Mouse (Mus musculus): ENCODE measurements around the gene Ttll3. TPM values are rescaled to one million over a fixed set of nuclear protein-coding genes. Genes with fewer than 3 reads are reported as not detected.

Gene Ttll3
- polyA plus RNA-seq, 1 experiment from 2014 or later = 1.4 TPM

DNA sequence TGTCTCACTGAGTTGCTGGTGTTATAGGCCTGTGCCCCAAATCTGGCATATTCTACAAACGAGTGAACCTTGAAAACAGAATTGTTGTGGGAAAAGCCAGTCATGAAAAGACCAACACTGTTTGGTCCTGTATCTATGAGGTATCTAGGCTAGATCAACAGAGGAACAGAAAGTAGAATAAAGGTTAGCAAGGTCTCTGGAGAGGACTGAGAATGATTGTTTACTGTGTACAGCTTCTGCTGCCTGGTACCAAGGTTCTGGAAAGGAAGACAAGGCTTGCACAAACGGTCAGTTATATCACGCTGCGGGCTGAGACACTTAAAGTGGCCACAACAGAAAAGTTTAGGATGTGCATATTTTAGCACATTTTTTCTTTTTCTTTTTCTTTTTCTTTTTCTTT is 37.6 kb downstream of the Ttll3 start:
- 84% methylated on average over 4 of the region's 4 CpGs for WGBS
- no peaks in the 10 kb centered on the region for H3K4me1 ChIP-seq (replicated peaks)

DNA sequence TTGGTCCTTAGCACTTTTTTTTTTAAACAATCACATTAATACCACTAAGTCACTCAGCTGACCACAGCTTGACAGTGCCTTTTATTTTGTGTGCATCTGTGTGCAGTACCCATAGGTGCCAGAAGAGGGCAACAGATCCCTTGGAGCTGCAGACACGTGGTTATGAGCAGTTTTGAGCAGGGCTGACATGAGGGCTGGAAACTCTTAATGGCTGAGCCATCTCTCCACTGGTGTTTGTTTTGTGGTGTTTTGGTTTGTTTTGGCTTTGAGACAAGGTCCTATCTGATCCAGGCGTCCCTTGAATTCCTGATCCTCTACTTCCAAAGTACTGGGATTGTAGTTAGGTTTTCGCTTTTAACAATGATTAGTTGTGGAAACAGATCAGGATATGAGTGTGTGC is 38.3 kb downstream of the Ttll3 start:
- 0 out of 2 replicates have a peak, but pooled peaks cover 2% of the 10 kb centered on the region for H3K4me1 ChIP-seq (replicated peaks)
- no peak for ATAC-seq (replicated peaks; ENCODE audit: insufficient number of reproducible peaks, insufficient read depth, low FRiP score, low read depth)
- H3K4me3 ChIP-seq = no peak overlapping the region
- no peak overlapping the region for H3K4me2 ChIP-seq
- H3K27me3 ChIP-seq = no peaks in the 10 kb centered on the region
- no peak overlapping the region for H3K9ac ChIP-seq
- H3K36me3 ChIP-seq = no peaks in the 10 kb centered on the region
- 56% methylated on average over 3 of the region's 3 CpGs for WGBS
- no peak overlapping the region for H3K27ac ChIP-seq
- no peaks in the 10 kb centered on the region for H3K9me3 ChIP-seq (replicated peaks)

More for the DNA sequence above, 37.6 kb downstream of the Ttll3 start:
- no peak overlapping the region for H3K4me2 ChIP-seq
- no peak for ATAC-seq (replicated peaks; ENCODE audit: insufficient number of reproducible peaks, insufficient read depth, low FRiP score, low read depth)
- no peaks in the 10 kb centered on the region for H3K36me3 ChIP-seq
- no peak overlapping the region for H3K9ac ChIP-seq
- no peak overlapping the region for H3K4me3 ChIP-seq
- H3K27ac ChIP-seq = no peak overlapping the region
- H3K27me3 ChIP-seq = no peaks in the 10 kb centered on the region
- no peaks in the 10 kb centered on the region for H3K9me3 ChIP-seq (replicated peaks)

DNA sequence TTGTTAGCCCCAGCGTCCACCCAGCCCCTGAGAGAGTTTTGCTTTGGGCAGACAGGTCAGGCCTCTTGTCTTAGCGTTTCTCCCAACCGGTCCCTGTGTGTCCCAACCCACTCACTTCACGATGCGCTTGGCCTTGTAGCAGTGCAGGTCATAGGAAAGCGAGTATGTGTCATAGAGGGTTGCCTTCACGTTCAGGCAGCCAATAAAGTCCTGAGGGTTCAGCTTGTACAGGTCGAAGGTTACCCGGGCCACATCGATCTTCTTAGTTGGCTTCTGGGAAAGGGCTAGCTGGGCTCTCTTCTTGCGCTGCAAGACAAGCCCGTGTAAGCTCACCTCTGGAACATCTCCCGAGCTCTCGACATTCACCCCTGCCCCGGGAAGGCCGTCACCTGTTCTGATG is 38.9 kb downstream of the Ttll3 start:
- H3K36me3 ChIP-seq = no peaks in the 10 kb centered on the region
- ATAC-seq (replicated peaks; ENCODE audit: insufficient number of reproducible peaks, insufficient read depth, low FRiP score, low read depth) = no peak
- H3K4me1 ChIP-seq (replicated peaks) = 0 out of 2 replicates have a peak, but pooled peaks cover 2% of the 10 kb centered on the region
- no peak overlapping the region for H3K9ac ChIP-seq
- H3K27me3 ChIP-seq = no peaks in the 10 kb centered on the region
- 88% methylated on average over 16 of the region's 16 CpGs for WGBS
- no peak overlapping the region for H3K4me3 ChIP-seq
- no peak overlapping the region for H3K27ac ChIP-seq
- H3K9me3 ChIP-seq (replicated peaks) = no peaks in the 10 kb centered on the region
- no peak overlapping the region for H3K4me2 ChIP-seq

DNA sequence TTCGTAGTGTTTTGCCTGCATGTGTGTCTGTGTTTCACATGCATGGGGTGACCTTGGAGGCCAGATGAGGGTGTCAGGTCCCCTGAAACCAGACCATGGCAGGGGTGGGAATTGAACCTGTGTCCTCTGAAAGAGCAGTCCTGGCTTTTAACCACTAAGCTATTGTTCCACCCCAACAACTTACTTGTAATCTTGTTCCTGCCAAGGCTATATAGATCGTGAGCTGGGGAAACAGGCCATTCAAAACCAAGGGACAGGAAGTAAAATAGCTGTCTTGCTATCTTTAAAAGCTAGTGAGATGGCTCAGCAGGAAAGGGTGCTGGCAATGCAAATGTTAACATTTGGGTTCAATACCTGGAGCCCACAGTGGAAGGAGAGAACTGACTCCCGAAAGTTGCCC is 40.9 kb downstream of the Ttll3 start:
- Histone ChIP-seq H3K4me1 (replicated peaks) (0 out of 2 replicates have a peak, but pooled peaks cover 2% of the 10 kb centered on the region), H3K4me3 (no peak overlapping the region), H3K9me3 (replicated peaks) (no peaks in the 10 kb centered on the region), H3K4me2 (no peak overlapping the region), H3K36me3 (no peaks in the 10 kb centered on the region), H3K27ac (no peak overlapping the region), H3K9ac (no peak overlapping the region), H3K27me3 (no peaks in the 10 kb centered on the region)
- no peak for ATAC-seq (replicated peaks; ENCODE audit: insufficient number of reproducible peaks, insufficient read depth, low FRiP score, low read depth)
- WGBS = 67% methylated on average over 3 of the region's 3 CpGs

DNA sequence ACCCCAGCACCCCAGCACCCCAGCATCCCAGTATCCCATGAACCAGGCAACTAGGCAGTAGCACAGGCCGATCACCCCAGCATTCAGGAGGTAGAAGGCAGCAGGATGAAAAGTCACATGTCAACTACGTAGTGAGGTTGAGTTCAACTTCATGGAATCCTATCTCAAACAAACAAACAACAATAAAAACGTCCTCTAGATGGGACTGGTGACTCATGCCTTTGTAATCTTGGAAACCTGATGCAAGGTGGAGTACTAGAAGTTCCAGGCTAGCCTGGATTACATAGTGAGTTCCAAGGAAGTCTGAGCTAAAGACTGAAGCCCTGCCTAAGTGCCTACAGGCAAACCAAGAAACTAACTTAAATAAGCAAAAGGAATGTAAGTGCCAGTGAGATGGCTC is 41.8 kb downstream of the Ttll3 start:
- H3K27me3 ChIP-seq = no peaks in the 10 kb centered on the region

DNA sequence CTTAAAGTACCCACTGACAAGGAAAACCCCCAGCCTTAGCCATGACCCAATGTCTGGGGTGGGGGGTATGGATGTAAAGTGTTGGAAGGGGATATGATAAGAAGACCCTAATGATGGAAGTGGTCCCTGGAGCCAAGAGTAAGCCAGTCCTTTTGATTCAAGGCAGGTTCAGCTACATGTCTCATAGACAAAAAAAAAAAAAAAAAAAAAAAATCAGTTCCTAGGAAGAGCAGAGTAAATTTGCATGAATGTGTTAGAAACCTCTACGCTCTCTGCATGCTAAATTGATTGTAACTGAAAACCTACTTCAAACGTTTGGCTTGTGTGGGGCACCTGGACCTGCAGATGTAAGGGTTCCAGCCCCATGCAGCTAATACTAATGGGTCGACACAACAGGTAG is 42.7 kb downstream of the Ttll3 start:
- no peaks in the 10 kb centered on the region for H3K9me3 ChIP-seq (replicated peaks)
- 0 out of 2 replicates have a peak, but pooled peaks cover 2% of the 10 kb centered on the region for H3K4me1 ChIP-seq (replicated peaks)
- H3K4me3 ChIP-seq = no peak overlapping the region
- no peak overlapping the region for H3K4me2 ChIP-seq
- no peaks in the 10 kb centered on the region for H3K36me3 ChIP-seq
- no peak overlapping the region for H3K9ac ChIP-seq
- no peak overlapping the region for H3K27ac ChIP-seq
- 58% methylated on average over 3 of the region's 3 CpGs for WGBS
- ATAC-seq (replicated peaks; ENCODE audit: insufficient number of reproducible peaks, insufficient read depth, low FRiP score, low read depth) = no peak
- no peaks in the 10 kb centered on the region for H3K27me3 ChIP-seq

More for the DNA sequence above, 41.8 kb downstream of the Ttll3 start:
- no peak overlapping the region for H3K4me3 ChIP-seq
- no peak for ATAC-seq (replicated peaks; ENCODE audit: insufficient number of reproducible peaks, insufficient read depth, low FRiP score, low read depth)
- no peak overlapping the region for H3K4me2 ChIP-seq
- H3K36me3 ChIP-seq = no peaks in the 10 kb centered on the region
- H3K9ac ChIP-seq = no peak overlapping the region
- WGBS = 59% methylated on average over 3 of the region's 3 CpGs
- 0 out of 2 replicates have a peak, but pooled peaks cover 2% of the 10 kb centered on the region for H3K4me1 ChIP-seq (replicated peaks)
- no peak overlapping the region for H3K27ac ChIP-seq
- no peaks in the 10 kb centered on the region for H3K9me3 ChIP-seq (replicated peaks)

DNA sequence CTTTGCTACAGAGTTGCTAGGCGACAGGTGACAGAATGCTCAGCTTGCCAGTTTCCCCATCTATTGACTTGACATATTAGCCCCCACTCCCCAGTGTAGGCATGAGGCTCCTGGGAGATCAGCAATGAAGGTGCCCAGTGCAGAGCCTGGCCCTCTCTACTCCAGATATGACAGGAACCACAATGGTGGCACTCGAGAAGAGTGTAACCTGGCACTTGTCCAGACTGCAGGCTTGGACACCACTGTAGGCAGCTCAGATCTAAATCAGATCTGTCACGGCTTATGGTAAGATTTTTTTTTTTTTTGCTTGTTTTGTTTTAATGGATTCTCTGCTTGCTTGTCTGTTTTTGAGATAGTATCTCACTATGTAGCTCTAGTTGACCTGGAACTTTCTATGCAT is 44.6 kb downstream of the Ttll3 start:
- Histone ChIP-seq H3K4me3 (no peak overlapping the region), H3K27me3 (no peaks in the 10 kb centered on the region), H3K27ac (no peak overlapping the region), H3K9me3 (replicated peaks) (no peaks in the 10 kb centered on the region), H3K36me3 (no peaks in the 10 kb centered on the region), H3K4me2 (no peak overlapping the region), H3K4me1 (replicated peaks) (0 out of 2 replicates have a peak, but pooled peaks cover 2% of the 10 kb centered on the region), H3K9ac (no peak overlapping the region)
- ATAC-seq (replicated peaks; ENCODE audit: insufficient number of reproducible peaks, insufficient read depth, low FRiP score, low read depth) = no peak
- 61% methylated on average over 3 of the region's 3 CpGs for WGBS

DNA sequence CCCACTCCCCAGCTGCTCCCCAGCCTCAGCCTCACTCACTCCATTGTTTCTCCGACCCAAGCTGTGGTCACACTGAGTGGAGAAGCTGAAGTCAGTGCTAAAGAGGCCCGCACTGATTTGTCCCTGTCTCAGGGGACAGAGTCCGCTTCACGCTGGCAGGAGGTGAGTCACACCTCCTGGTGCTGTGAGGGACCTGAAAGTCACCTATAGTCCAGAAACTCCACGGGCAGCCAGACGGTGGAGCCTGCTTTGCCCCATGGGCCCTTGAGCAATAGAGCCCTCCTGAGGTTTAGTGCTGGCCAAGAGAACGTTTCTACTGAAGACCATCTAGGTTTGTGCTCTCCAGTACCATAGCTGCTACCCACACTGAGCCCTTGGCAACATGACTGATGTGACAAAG is 45.6 kb downstream of the Ttll3 start:
- Histone ChIP-seq H3K4me3 (no peak overlapping the region), H3K9ac (no peak overlapping the region), H3K9me3 (replicated peaks) (no peaks in the 10 kb centered on the region), H3K4me2 (no peak overlapping the region), H3K36me3 (no peaks in the 10 kb centered on the region), H3K4me1 (replicated peaks) (0 out of 2 replicates have a peak, but pooled peaks cover 2% of the 10 kb centered on the region), H3K27me3 (no peaks in the 10 kb centered on the region), H3K27ac (no peak overlapping the region)
- ATAC-seq (replicated peaks; ENCODE audit: insufficient number of reproducible peaks, insufficient read depth, low FRiP score, low read depth) = no peak
- WGBS = 66% methylated on average over 7 of the region's 7 CpGs

DNA sequence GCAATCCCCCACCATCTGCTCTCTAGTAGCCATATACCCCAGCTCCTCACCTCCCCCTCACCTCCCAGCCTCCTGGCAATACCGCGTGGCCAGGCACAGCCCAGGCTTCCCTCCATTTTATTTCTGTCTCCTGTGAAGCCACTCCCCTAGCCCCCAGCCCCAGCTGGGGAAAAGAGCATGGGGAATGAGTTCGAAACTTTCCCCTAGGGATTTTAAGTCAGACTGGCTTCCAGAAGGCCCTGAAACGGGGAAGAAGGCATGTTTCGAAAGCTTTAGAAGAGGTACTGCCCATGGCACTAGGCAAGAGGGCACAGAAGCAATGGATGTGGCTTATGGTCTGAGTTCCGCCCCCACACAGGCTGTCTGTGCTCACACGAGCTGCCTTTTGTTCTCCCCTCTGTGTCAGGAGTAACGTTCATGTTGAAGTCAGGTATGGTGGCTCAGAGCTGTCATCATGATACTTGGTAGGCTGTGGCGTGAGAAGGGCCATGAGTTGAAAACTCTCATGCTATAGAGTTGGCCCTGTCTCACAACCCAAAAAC is 46.7 kb downstream of the Ttll3 start, which contains the start of gene Cidec:
Cidec (minus strand) TSS at position 97 of the 542 bp plus-strand sequence.
- Histone ChIP-seq H3K36me3 (no peaks in the 10 kb centered on the region), H3K27ac (no peak within 1 kb of the TSS), H3K4me3 (no peak within 1 kb of the TSS), H3K9me3 (replicated peaks) (no peaks in the 10 kb centered on the region), H3K27me3 (no peaks in the 10 kb centered on the region), H3K4me2 (no peak within 1 kb of the TSS), H3K4me1 (replicated peaks) (0 out of 2 replicates have a peak, but pooled peaks cover 2% of the 10 kb centered on the region), H3K9ac (no peak within 1 kb of the TSS)
- ATAC-seq (replicated peaks; ENCODE audit: insufficient number of reproducible peaks, insufficient read depth, low FRiP score, low read depth) = no peak
- WGBS = 71% methylated on average over 9 of the region's 9 CpGs

DNA sequence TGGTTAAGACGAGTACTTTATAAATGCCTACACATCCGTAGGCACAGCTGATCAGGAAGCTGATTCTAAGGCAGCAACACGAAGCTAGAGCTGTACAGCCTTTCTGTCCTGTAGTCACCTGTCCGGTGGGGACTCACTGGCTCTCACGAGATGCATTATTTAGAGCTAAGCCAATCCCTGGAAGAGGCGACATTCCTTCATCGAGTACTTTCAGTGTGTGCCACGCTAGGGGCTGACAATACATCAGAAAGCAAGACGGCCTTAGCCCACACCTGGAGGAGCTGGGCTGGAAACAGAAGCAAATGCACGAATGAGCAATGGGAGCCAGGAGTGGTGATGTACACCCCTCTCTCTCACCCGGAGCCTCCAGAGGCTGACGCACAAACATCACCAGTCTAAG is 48.1 kb downstream of the Ttll3 start:
- ATAC-seq (replicated peaks; ENCODE audit: insufficient number of reproducible peaks, insufficient read depth, low FRiP score, low read depth) = no peak
- 66% methylated on average over 12 of the region's 12 CpGs for WGBS
- Histone ChIP-seq H3K27me3 (no peaks in the 10 kb centered on the region), H3K9ac (no peak overlapping the region), H3K27ac (no peak overlapping the region), H3K4me1 (replicated peaks) (0 out of 2 replicates have a peak, but pooled peaks cover under 1% of the 10 kb centered on the region), H3K9me3 (replicated peaks) (no peaks in the 10 kb centered on the region), H3K4me3 (no peak overlapping the region), H3K36me3 (no peaks in the 10 kb centered on the region), H3K4me2 (no peak overlapping the region)

DNA sequence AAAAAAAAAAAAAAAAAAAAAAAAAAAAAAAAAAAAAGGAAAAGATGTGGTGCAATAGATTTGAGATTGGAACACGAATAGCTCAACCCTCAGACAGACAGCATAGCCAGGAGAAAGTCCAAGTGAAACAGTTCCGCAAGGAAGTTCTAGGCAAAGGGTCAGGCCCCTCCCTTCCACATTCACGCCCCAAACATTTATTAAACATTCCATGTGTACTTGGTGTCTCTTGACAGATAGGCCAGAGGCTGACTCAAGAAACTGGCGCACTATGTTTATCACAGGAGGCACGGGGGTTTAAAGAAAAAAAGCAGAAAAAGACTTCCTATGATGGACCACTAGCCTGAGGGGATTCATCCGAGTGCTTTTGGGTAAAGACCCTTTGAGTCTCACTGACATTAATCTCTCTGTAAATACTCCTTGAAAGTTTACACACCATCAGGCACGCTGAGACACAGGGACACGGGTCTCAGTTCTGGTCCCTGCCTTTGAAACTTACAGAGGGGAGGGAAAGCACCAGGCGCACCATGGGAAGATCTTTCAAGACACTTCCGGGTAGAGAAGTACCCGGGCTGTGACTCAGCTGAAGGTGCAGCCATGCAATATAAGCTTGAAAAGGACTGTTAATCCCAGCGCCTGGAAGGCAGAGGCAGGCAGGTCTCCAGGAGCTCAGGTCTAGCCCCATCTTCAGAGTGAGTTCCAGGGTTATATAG is 49.8 kb downstream of the Ttll3 start:
- Histone ChIP-seq H3K9me3 (replicated peaks) (no peaks in the 10 kb centered on the region), H3K27me3 (no peaks in the 10 kb centered on the region), H3K4me3 (no peak overlapping the region), H3K9ac (no peak overlapping the region), H3K27ac (no peak overlapping the region), H3K4me2 (no peak overlapping the region), H3K4me1 (replicated peaks) (peaks cover 6% of the 10 kb centered on the region), H3K36me3 (no peaks in the 10 kb centered on the region)
- WGBS = 51% methylated on average over 12 of the region's 12 CpGs
- ATAC-seq (replicated peaks; ENCODE audit: insufficient number of reproducible peaks, insufficient read depth, low FRiP score, low read depth) = no peak

DNA sequence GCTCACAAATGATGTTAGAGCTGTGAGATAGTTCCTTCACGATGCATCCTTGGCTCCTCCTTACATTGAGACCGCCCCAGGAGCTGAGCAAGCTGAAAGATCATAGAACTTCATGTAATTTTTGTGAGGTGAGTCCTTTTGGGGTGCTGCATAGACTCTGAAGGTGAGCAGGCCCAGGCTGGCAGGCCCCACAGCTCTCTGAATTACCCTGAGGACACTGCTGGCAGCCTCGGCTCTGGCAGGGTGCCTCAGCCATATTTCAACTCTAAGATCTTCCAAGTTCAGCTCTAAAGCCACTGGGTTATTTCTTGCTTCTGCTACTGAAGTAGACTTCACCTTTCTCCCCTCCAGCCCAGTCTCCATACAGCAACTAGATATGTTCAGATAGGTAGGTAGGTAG is 51.6 kb downstream of the Ttll3 start:
- Histone ChIP-seq H3K36me3 (0 out of 2 replicates have a peak, but pooled peaks cover 3% of the 10 kb centered on the region), H3K4me1 (replicated peaks) (peaks cover 6% of the 10 kb centered on the region), H3K27ac (no peak overlapping the region), H3K4me3 (no peak overlapping the region), H3K9me3 (replicated peaks) (no peaks in the 10 kb centered on the region), H3K4me2 (no peak overlapping the region), H3K9ac (no peak overlapping the region), H3K27me3 (no peaks in the 10 kb centered on the region)
- 79% methylated on average over 3 of the region's 3 CpGs for WGBS
- no peak for ATAC-seq (replicated peaks; ENCODE audit: insufficient number of reproducible peaks, insufficient read depth, low FRiP score, low read depth)

Measured in heart, embryonic 15.5 days (tissue).